Comparison of ENCODE assay signal across 11 mouse cellular contexts in genomic region chr11:76314741-76315140, GRCm38 (mm10).
DNase-seq lines count a peak whose midpoint lies in the region; ATAC-seq and TF ChIP-seq lines count a peak whose summit lies in the region.
"Had no signal": no experiment of that assay in that cellular context is flagged by ENCODE, and none has a peak within 500 bp of the region (broad histone marks: within the 10 kb centered on the region; RNA-seq: fewer than 3 reads in every experiment).

No protein-coding gene starts in this region.

- TF ChIP-seq POLR2A in liver, adult 2 months (IDR thresholded peaks at IDR 0.05; ENCODE audit: extremely low read depth, insufficient read depth, low read length): no peak

- no peaks in the 10 kb centered on the region for H3K27me3 ChIP-seq in liver, adult 2 months (ENCODE audit: control insufficient read depth, insufficient read depth, low read length)
- H3K27me3 ChIP-seq in liver, embryonic 12.5 days (replicated peaks): no peaks in the 10 kb centered on the region
- H3K27me3 ChIP-seq: embryonic facial prominence, embryonic 13.5 days; limb, embryonic 12.5 days; midbrain, embryonic 12.5 days had no signal

- DNase-seq in adrenal gland, postnatal 14 days: peak; percentile 29
- DNase-seq in adrenal gland, postnatal 10 days: no peak
- DNase-seq in liver, adult 2 months (ENCODE audit: extremely low read depth, low read depth, low spot score): peak; percentile 17
- peak; percentile 38 for DNase-seq in ZHBTc4 (ENCODE audit: low read depth, low spot score)
- no peak for DNase-seq in embryo, embryonic 11 days

- H3K79me2 ChIP-seq in liver, adult 2 months (ENCODE audit: control insufficient read depth, insufficient read depth, low read length): no peaks in the 10 kb centered on the region

- H3K9me3 ChIP-seq in liver, embryonic 12.5 days (replicated peaks): no peaks in the 10 kb centered on the region
- H3K9me3 ChIP-seq: embryonic facial prominence, embryonic 13.5 days; limb, embryonic 12.5 days; midbrain, embryonic 12.5 days had no signal

- H3K9ac ChIP-seq in liver, adult 2 months (ENCODE audit: low read depth, low read length): no peak overlapping the region
- no peak overlapping the region for H3K9ac ChIP-seq in liver, embryonic 12.5 days
- H3K9ac ChIP-seq: embryonic facial prominence, embryonic 13.5 days; limb, embryonic 12.5 days; midbrain, embryonic 12.5 days had no signal

- no peak overlapping the region for H3K27ac ChIP-seq in liver, adult 2 months (replicated peaks; ENCODE audit: insufficient read depth, low read depth, low read length)
- no peak overlapping the region for H3K27ac ChIP-seq in liver, embryonic 12.5 days
- H3K27ac ChIP-seq: embryonic facial prominence, embryonic 13.5 days; limb, embryonic 12.5 days; midbrain, embryonic 12.5 days had no signal

- no peak overlapping the region for H3K4me2 ChIP-seq in liver, embryonic 12.5 days
- H3K4me2 ChIP-seq: embryonic facial prominence, embryonic 13.5 days; limb, embryonic 12.5 days; midbrain, embryonic 12.5 days had no signal

- H3K36me3 ChIP-seq in liver, adult 2 months (ENCODE audit: control insufficient read depth, insufficient read depth, low read length): no peaks in the 10 kb centered on the region
- no peaks in the 10 kb centered on the region for H3K36me3 ChIP-seq in liver, embryonic 12.5 days
- H3K36me3 ChIP-seq: embryonic facial prominence, embryonic 13.5 days; limb, embryonic 12.5 days; midbrain, embryonic 12.5 days had no signal

- TF ChIP-seq CTCF in liver, adult 2 months (IDR thresholded peaks at IDR 0.05; ENCODE audit: low read depth, low read length): 0 out of 2 replicates have a peak, but pooled peaks have one; percentile 5

- 62% methylated on average over 4 of the region's 4 CpGs for WGBS in liver, adult 2 months
- WGBS in liver, embryonic 12.5 days (ENCODE audit: insufficient replicate concordance): 44% methylated on average over 4 of the region's 4 CpGs

- no peak for ATAC-seq in liver, embryonic 12.5 days
- 0 out of 2 replicates have a peak, but pooled peaks have one; percentile 37 for ATAC-seq in megakaryocyte progenitor cell, adult 5-6 weeks (replicated peaks; ENCODE audit: poor library complexity)
- no peak for ATAC-seq in erythroblast, adult 5-6 weeks (replicated peaks; ENCODE audit: low FRiP score, poor library complexity, severe bottlenecking)

- H3K4me3 ChIP-seq in liver, adult 2 months (ENCODE audit: insufficient read depth, low read depth, low read length): no peak overlapping the region
- no peak overlapping the region for H3K4me3 ChIP-seq in liver, embryonic 12.5 days
- H3K4me3 ChIP-seq: embryonic facial prominence, embryonic 13.5 days; limb, embryonic 12.5 days; midbrain, embryonic 12.5 days had no signal

- no peaks in the 10 kb centered on the region for H3K4me1 ChIP-seq in liver, adult 2 months (ENCODE audit: control insufficient read depth, insufficient read depth, low read length)
- H3K4me1 ChIP-seq in liver, embryonic 12.5 days: no peaks in the 10 kb centered on the region

Comparison
In these comparisons a context has a peak if more than half of its experiments do, and no peak if none do; other contexts are left out.
1. DNase-seq: peak in adrenal gland, postnatal 14 days (single experiment), liver, adult 2 months (single experiment) and ZHBTc4 (single experiment); none in adrenal gland, postnatal 10 days (single experiment) and embryo, embryonic 11 days (single experiment).